In the genomic region with DNA sequence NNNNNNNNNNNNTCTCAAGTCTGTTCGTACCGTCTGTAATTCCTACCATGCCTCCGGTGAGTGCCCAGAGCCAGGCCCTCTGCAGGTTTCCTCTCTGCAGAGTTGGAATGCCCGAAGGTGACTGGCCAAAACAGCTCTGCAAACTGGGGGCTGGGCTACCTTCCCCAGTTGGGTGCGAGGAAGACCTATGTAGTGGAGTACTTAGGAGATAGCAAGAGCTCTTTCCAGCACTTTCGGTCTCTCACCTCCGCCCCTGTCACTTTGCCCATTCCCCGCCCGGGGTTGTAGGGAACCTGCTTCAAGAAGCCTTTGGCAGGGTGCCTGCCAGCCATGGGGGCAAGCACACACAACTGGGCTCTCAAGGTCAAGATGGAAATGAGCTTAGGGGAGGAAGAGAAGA, we compare ENCODE assay signal across 10 mouse cellular contexts. TPM values are rescaled to one million over a fixed set of nuclear protein-coding genes. Genes with fewer than 3 reads are reported as not detected.
DNase-seq lines count a peak whose midpoint lies in the region; ATAC-seq and TF ChIP-seq lines count a peak whose summit lies in the region.
"Had no signal": no experiment of that assay in that cellular context is flagged by ENCODE, and none has a peak within 500 bp of the region (broad histone marks: within the 10 kb centered on the region; RNA-seq: fewer than 3 reads in every experiment).

No protein-coding gene starts in this region.

- ATAC-seq in hindbrain, postnatal 0 days: peak; percentile 50
- no peak for ATAC-seq in limb, embryonic 14.5 days (ENCODE audit: low FRiP score, low read depth)

- peak overlapping the region; percentile 22; the same call in 1 of the 2 replicates for H3K4me3 ChIP-seq in heart, adult 2 months
- peak overlapping the region; percentile 54 for H3K4me3 ChIP-seq in forebrain, embryonic 10.5 days
- H3K4me3 ChIP-seq in hindbrain, postnatal 0 days (ENCODE audit: low read length): peak overlapping the region; percentile 51
- H3K4me3 ChIP-seq in limb, embryonic 14.5 days (replicated peaks; ENCODE audit: low read length): peak overlapping the region; percentile 43
- H3K4me3 ChIP-seq in olfactory bulb, adult 2 months (ENCODE audit: insufficient read depth, low read depth, low read length): peak overlapping the region; percentile 81
- H3K4me3 ChIP-seq: erythroblast, embryonic 14.5 days had no signal

- 27% methylated on average over 9 of the region's 9 CpGs for WGBS in heart, adult 2 months
- 22% methylated on average over 9 of the region's 9 CpGs for WGBS in forebrain, embryonic 10.5 days
- WGBS in hindbrain, postnatal 0 days: 32% methylated on average over 9 of the region's 9 CpGs
- 27% methylated on average over 9 of the region's 9 CpGs for WGBS in limb, embryonic 14.5 days
- WGBS in olfactory bulb, adult 2 months: 32% methylated on average over 9 of the region's 9 CpGs

- no peak for TF ChIP-seq CTCF in heart, adult 2 months (IDR thresholded peaks at IDR 0.05)
- no peak for TF ChIP-seq CTCF in hindbrain, postnatal 0 days (IDR thresholded peaks at IDR 0.05; ENCODE audit: low read depth)
- TF ChIP-seq CTCF in olfactory bulb, adult 2 months (IDR thresholded peaks at IDR 0.05; ENCODE audit: insufficient read depth, low read depth, low read length): no peak

- H3K4me1 ChIP-seq in heart, adult 2 months (ENCODE audit: control insufficient read depth, insufficient read depth, low read length): no peaks in the 10 kb centered on the region; the same call in 1 of the 2 replicates
- peaks cover 11% of the 10 kb centered on the region for H3K4me1 ChIP-seq in forebrain, embryonic 10.5 days
- no peaks in the 10 kb centered on the region for H3K4me1 ChIP-seq in hindbrain, postnatal 0 days (ENCODE audit: insufficient read depth, low read length)
- no peaks in the 10 kb centered on the region for H3K4me1 ChIP-seq in limb, embryonic 14.5 days (ENCODE audit: control insufficient read depth, insufficient read depth, low read length)
- no peaks in the 10 kb centered on the region for H3K4me1 ChIP-seq in olfactory bulb, adult 2 months (ENCODE audit: control insufficient read depth, insufficient read depth, low read length)

- no peaks in the 10 kb centered on the region for H3K79me2 ChIP-seq in heart, adult 2 months (replicated peaks; ENCODE audit: control insufficient read depth, insufficient read depth, low read length)

- no peaks in the 10 kb centered on the region for H3K9me3 ChIP-seq in forebrain, embryonic 10.5 days
- no peaks in the 10 kb centered on the region for H3K9me3 ChIP-seq in hindbrain, postnatal 0 days (ENCODE audit: low read length)
- H3K9me3 ChIP-seq in limb, embryonic 14.5 days (ENCODE audit: control insufficient read depth, low read length): no peaks in the 10 kb centered on the region

- intact Hi-C loops in heart, adult 2 months (cut with DNase I): no loop called here

- no peak for TF ChIP-seq EP300 in heart, adult 2 months (IDR thresholded peaks at IDR 0.05; ENCODE audit: insufficient read depth, low read depth, low read length)

- H3K27me3 ChIP-seq in heart, adult 2 months (ENCODE audit: control insufficient read depth, insufficient read depth, low read length): no peaks in the 10 kb centered on the region
- H3K27me3 ChIP-seq in forebrain, embryonic 10.5 days (ENCODE audit: poor library complexity, severe bottlenecking): peaks cover 98% of the 10 kb centered on the region
- no peaks in the 10 kb centered on the region for H3K27me3 ChIP-seq in hindbrain, postnatal 0 days (ENCODE audit: insufficient read depth, low read length)
- H3K27me3 ChIP-seq in limb, embryonic 14.5 days (ENCODE audit: control insufficient read depth, insufficient read depth, low read length): 0 out of 2 replicates have a peak, but pooled peaks cover 4% of the 10 kb centered on the region
- H3K27me3 ChIP-seq: CH12.LX had no signal

- H3K36me3 ChIP-seq in heart, adult 2 months (ENCODE audit: control insufficient read depth, insufficient read depth, low read length): no peaks in the 10 kb centered on the region
- no peaks in the 10 kb centered on the region for H3K36me3 ChIP-seq in forebrain, embryonic 10.5 days (replicated peaks)
- no peaks in the 10 kb centered on the region for H3K36me3 ChIP-seq in hindbrain, postnatal 0 days (ENCODE audit: insufficient read depth, low read length)
- no peaks in the 10 kb centered on the region for H3K36me3 ChIP-seq in limb, embryonic 14.5 days (ENCODE audit: control insufficient read depth, insufficient read depth, low read length)

- peak overlapping the region; percentile 55 for H3K4me2 ChIP-seq in hindbrain, postnatal 0 days (ENCODE audit: low read depth, low read length)
- H3K4me2 ChIP-seq in limb, embryonic 14.5 days (replicated peaks; ENCODE audit: low read depth, low read length, severe bottlenecking): peak overlapping the region; percentile 54

- H3K9ac ChIP-seq in heart, adult 2 months (ENCODE audit: low read depth, low read length): no peak overlapping the region
- peak overlapping the region; percentile 53 for H3K9ac ChIP-seq in hindbrain, postnatal 0 days (replicated peaks; ENCODE audit: low read length)
- peak overlapping the region; percentile 12; the same call in 1 of the 2 replicates for H3K9ac ChIP-seq in limb, embryonic 14.5 days (ENCODE audit: low read depth, low read length, severe bottlenecking)

- no peak for TF ChIP-seq POLR2A in heart, adult 2 months (IDR thresholded peaks at IDR 0.05; ENCODE audit: insufficient read depth, low read depth, low read length)
- TF ChIP-seq POLR2A in limb, embryonic 14.5 days (IDR thresholded peaks at IDR 0.05; ENCODE audit: borderline replicate concordance, extremely low read depth, insufficient read depth, insufficient read length): no peak
- TF ChIP-seq POLR2A in olfactory bulb, adult 2 months (IDR thresholded peaks at IDR 0.05; ENCODE audit: insufficient read depth, low read depth, low read length): no peak

- DNase-seq in heart, adult 2 months: peak; percentile 3 to 22
- DNase-seq in heart, adult 11 months: no peak
- peak; percentile 37 to 60 for DNase-seq in adrenal gland, postnatal 36 days
- DNase-seq in forebrain, embryonic 10.5 days (ENCODE audit: extremely low spot score, low spot score): no peak
- peak; percentile 18 for DNase-seq in hindbrain, postnatal 0 days (ENCODE audit: low spot score)
- DNase-seq in limb, embryonic 14.5 days (ENCODE audit: low spot score): no peak
- no peak for DNase-seq in B cell, adult 2 months

- no peak overlapping the region for H3K27ac ChIP-seq in heart, adult 2 months
- peak overlapping the region; percentile 78; the same call in 1 of the 2 replicates for H3K27ac ChIP-seq in forebrain, embryonic 10.5 days
- peak overlapping the region; percentile 68; the same call in 1 of the 2 replicates for H3K27ac ChIP-seq in hindbrain, postnatal 0 days
- H3K27ac ChIP-seq in limb, embryonic 14.5 days (replicated peaks; ENCODE audit: low read depth, low read length): no peak overlapping the region
- peak overlapping the region; percentile 75 for H3K27ac ChIP-seq in olfactory bulb, adult 2 months (ENCODE audit: insufficient read depth, low read depth, low read length)

RNA-seq across cellular contexts. Expression of gene Tmem35a, which starts 1.3 kb away (rescaled TPM):
- total RNA-seq in heart, adult 2 months (2021): 1 to 10 TPM; 3.4 to 3.7 TPM
- 3.9 and 5.3 TPM in 2 replicates for polyA plus RNA-seq in heart, adult 2 months (2012; rRNA removed)
- 100 to 1,000 TPM; 264 to 311 TPM for total RNA-seq in adrenal gland, postnatal 36 days (2021)
- 6.1 and 8.5 TPM in 2 replicates for polyA plus RNA-seq in forebrain, embryonic 10.5 days (2016; fragmentation: Nextera tagmentation; extraction: Ambion mirVana)
- 135 and 139 TPM in 2 replicates for total RNA-seq in hindbrain, postnatal 0 days (2014; rRNA removed)
- 92.4 and 93.4 TPM in 2 replicates for polyA plus RNA-seq in hindbrain, postnatal 0 days (2015; fragmentation: Nextera tagmentation; extraction: Ambion mirVana)
- polyA plus RNA-seq in limb, embryonic 14.5 days (2012; rRNA removed): 9.2 and 9.8 TPM in 2 replicates
- polyA plus RNA-seq in limb, embryonic 14.5 days (2014; fragmentation: Nextera tagmentation; extraction: Ambion mirVana): 7.4 and 9.6 TPM in 2 replicates
- polyA plus RNA-seq in olfactory bulb, adult 2 months (2012; ENCODE audit: insufficient read depth, insufficient read length, low replicate concordance, missing spikeins): not detected in 2 replicates
- total RNA-seq: CH12.LX had no signal
- polyA plus RNA-seq: erythroblast, embryonic 14.5 days had no signal

RNA-seq across cellular contexts. Expression of gene Cenpi, which starts 11.6 kb away (rescaled TPM):
- under 1 TPM; 0.10 to 0.48 TPM for total RNA-seq in heart, adult 2 months (2021)
- 0.12 and 0.21 TPM in 2 replicates for polyA plus RNA-seq in heart, adult 2 months (2012; rRNA removed)
- 1 to 10 TPM; 2.2 to 4.0 TPM for total RNA-seq in adrenal gland, postnatal 36 days (2021)
- polyA plus RNA-seq in forebrain, embryonic 10.5 days (2016; fragmentation: Nextera tagmentation; extraction: Ambion mirVana): 33.4 and 40.4 TPM in 2 replicates
- 4.7 and 7.4 TPM in 2 replicates for total RNA-seq in hindbrain, postnatal 0 days (2014; rRNA removed)
- 6.6 and 6.7 TPM in 2 replicates for polyA plus RNA-seq in hindbrain, postnatal 0 days (2015; fragmentation: Nextera tagmentation; extraction: Ambion mirVana)
- polyA plus RNA-seq in limb, embryonic 14.5 days (2012; rRNA removed): 17.2 and 18.6 TPM in 2 replicates
- 29.4 and 31.9 TPM in 2 replicates for polyA plus RNA-seq in limb, embryonic 14.5 days (2014; fragmentation: Nextera tagmentation; extraction: Ambion mirVana)
- polyA plus RNA-seq in olfactory bulb, adult 2 months (2012; ENCODE audit: insufficient read depth, insufficient read length, low replicate concordance, missing spikeins): not detected in 2 replicates

RNA-seq across cellular contexts. Expression of gene Trmt2b, which starts 19.5 kb away (rescaled TPM):
- total RNA-seq in heart, adult 2 months (2021): 10 to 100 TPM; 37.9 to 57.6 TPM
- 26.0 and 56.7 TPM in 2 replicates for polyA plus RNA-seq in heart, adult 2 months (2012; rRNA removed)
- 10 to 100 TPM; 40.6 to 45.0 TPM for total RNA-seq in adrenal gland, postnatal 36 days (2021)
- polyA plus RNA-seq in forebrain, embryonic 10.5 days (2016; fragmentation: Nextera tagmentation; extraction: Ambion mirVana): 9.2 and 9.6 TPM in 2 replicates
- 6.1 and 6.4 TPM in 2 replicates for total RNA-seq in hindbrain, postnatal 0 days (2014; rRNA removed)
- polyA plus RNA-seq in hindbrain, postnatal 0 days (2015; fragmentation: Nextera tagmentation; extraction: Ambion mirVana): 6.3 TPM in 2 replicates
- polyA plus RNA-seq in limb, embryonic 14.5 days (2012; rRNA removed): 11.2 and 11.3 TPM in 2 replicates
- 16.3 and 18.2 TPM in 2 replicates for polyA plus RNA-seq in limb, embryonic 14.5 days (2014; fragmentation: Nextera tagmentation; extraction: Ambion mirVana)
- not detected in 2 replicates for polyA plus RNA-seq in olfactory bulb, adult 2 months (2012; ENCODE audit: insufficient read depth, insufficient read length, low replicate concordance, missing spikeins)

Comparison
In these comparisons a context has a peak if more than half of its experiments do, and no peak if none do; other contexts are left out.
1. DNase-seq: peak in heart, adult 2 months (2 of 2), adrenal gland, postnatal 36 days (2 of 2) and hindbrain, postnatal 0 days (single experiment); none in heart, adult 11 months (single experiment), forebrain, embryonic 10.5 days (single experiment), limb, embryonic 14.5 days (single experiment) and B cell, adult 2 months (0 of 2).
2. H3K27ac ChIP-seq: peak in forebrain, embryonic 10.5 days (single experiment), hindbrain, postnatal 0 days (single experiment) and olfactory bulb, adult 2 months (single experiment); none in heart, adult 2 months (single experiment) and limb, embryonic 14.5 days (single experiment).
3. H3K4me3 ChIP-seq: peak in every context shown above with its lines; median percentile 81 in olfactory bulb, adult 2 months; 54 in forebrain, embryonic 10.5 days; 51 in hindbrain, postnatal 0 days; 43 in limb, embryonic 14.5 days; 22 in heart, adult 2 months.